Mouse (Mus musculus) urinary bladder, adult 18-20 months (tissue): ENCODE data around the gene Marcksl1.

Experiments used
- DNase-seq, 2 experiments: peaks; one replicate each; pipeline ENCODE4 v3.0.0; 2022; ENCODE audit warnings: low spot score in 2 of 2, mixed read lengths in 2 of 2

Gene Marcksl1

GRCm38 (mm10) chr4:129513086-129513767 is at the start of gene Marcksl1:
Marcksl1 (plus strand) TSS chr4:129513581.
- DNase-seq = peak; percentile 78 to 89

- DNase-seq = no peak
These were observed 49.0 kb upstream of the Marcksl1 start for GRCm38 (mm10) chr4:129464286-129464815.

DNA sequence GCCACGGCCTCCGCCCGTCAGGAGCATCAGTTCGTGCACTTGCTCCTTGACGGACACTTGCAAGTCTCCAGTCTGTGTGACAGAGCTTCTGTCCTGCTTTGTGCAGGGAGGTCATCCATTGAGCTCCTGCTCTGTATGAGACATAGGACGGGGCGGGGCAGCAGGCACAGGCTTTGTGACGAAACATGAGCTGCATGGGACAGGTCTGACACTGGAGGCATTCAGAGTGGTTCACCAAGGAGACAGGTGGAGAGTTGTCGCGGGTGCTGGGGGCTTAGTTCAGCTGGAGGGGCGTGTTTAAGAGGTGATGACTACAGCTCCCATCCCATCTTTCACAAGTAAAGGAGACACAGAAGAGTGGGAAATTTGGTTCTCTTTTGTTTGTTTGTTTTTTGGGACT is 37.3 kb upstream of the Marcksl1 start:
- DNase-seq = no peak

GRCm38 (mm10) chr4:129479863-129480262 is 33.5 kb upstream of the Marcksl1 start:
- DNase-seq = no peak

- DNase-seq = no peak
These were observed 32.3 kb upstream of the Marcksl1 start for GRCm38 (mm10) chr4:129481090-129481489.

GRCm38 (mm10) chr4:129490972-129491880 is 22.2 kb upstream of the Marcksl1 start, which contains the start of the genes Tssk3 and Fam229a:
Tssk3 (minus strand) TSS chr4:129491022.
Fam229a (plus strand) TSS chr4:129491190.
- peak; percentile 41 to 68 for DNase-seq

DNA sequence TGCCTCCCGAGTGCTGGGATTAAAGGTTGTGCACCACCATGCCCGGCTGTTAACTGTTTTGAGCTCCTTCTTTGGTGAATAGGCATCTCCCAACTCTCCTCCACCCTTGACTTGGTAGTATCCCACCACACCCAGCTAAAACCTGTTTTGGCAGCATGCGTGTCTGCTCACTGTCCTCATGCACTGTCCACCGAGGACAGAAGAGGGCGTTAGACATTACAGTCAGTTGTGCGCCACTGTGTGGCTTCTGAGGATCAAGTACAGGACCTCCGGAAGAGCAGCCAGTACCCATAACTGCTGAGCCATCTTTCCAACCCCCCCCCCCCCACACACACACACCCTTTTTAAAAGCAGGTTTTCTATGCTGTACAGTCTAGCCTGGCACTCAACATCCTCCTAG is 18.7 kb upstream of the Marcksl1 start:
- DNase-seq = no peak

DNA sequence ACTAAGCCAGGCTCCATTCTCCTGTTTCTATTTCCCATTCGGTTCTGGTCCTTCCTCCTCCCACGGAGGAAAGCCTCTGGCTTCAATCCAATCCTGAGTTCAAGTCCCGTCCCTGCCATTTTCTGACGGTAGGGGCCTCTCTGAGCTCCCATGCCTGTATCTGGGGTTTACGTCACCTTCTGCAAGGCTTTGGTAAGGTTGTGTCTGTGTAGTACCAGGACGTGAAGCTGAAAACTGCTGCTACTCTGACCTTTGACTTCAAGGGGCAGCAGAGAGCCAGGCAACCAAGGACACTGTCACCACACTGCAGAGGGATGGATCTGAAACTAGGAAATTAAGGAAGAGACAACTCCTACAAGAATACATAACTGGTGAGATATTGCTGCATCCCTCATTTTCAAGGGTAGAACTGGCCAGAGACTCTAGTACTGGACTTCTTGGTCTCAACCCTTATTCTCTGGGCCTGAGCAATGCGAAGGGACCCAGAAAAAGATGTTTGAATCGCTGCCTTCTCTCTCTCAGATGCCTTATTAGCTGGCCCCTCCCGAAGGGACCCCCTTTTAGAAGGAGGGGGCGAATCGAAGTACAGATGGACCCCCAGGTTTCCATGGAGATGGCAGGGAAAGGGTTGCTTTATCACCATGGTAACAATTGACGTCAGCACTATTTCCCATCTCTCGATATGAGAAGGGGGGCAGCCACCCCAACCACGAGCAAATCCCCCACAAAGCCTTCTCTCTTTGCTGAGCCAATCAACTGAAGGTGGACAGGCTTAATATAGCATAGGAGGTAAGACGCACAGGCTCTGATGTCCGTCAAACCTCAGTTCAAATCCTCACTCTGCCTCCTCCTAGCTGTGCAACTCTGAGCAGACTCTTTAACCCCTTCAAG is 17.5 kb upstream of the Marcksl1 start:
- no peak for DNase-seq

DNA sequence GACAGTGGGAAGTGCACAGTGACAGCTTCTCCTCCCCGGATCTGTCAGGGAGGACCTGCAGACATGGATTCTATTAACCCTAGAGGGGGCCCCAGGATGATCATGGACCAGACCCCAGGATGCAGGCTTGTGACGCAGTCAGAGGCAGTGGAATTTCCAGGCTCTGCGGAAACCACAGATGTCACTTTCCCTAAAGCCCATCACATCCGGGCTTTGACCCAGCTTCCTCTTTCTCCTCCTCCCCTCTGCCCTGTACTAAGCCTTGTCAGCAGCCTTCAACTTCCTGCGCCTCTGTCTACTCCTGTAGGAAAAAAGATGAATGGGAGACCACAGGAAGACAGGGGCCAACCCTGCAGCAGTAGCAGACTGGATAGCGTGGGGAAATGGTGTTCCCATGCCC is 16.8 kb upstream of the Marcksl1 start:
- DNase-seq = no peak

GRCm38 (mm10) chr4:129498941-129499340 is 14.4 kb upstream of the Marcksl1 start:
- no peak for DNase-seq

DNA sequence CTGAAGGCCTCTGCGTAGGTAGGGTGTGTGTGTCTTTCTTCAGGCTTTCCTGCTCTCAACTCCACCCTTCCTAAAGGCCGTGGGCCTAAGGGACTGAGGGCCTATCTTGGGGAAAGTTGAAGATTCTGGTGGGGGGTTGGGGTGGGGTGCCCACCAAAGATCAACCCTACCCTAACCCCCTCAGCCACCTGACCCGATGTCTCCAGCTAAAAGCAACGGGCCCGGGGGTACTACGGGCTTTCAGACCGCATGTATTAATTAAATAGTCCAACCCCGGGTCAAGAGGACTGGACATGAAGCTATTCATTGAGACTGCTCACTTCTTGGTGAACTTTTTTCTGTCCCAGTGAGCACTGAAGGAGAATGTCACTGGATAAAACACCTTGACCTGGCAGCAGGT is 13.4 kb upstream of the Marcksl1 start:
- DNase-seq = no peak

DNA sequence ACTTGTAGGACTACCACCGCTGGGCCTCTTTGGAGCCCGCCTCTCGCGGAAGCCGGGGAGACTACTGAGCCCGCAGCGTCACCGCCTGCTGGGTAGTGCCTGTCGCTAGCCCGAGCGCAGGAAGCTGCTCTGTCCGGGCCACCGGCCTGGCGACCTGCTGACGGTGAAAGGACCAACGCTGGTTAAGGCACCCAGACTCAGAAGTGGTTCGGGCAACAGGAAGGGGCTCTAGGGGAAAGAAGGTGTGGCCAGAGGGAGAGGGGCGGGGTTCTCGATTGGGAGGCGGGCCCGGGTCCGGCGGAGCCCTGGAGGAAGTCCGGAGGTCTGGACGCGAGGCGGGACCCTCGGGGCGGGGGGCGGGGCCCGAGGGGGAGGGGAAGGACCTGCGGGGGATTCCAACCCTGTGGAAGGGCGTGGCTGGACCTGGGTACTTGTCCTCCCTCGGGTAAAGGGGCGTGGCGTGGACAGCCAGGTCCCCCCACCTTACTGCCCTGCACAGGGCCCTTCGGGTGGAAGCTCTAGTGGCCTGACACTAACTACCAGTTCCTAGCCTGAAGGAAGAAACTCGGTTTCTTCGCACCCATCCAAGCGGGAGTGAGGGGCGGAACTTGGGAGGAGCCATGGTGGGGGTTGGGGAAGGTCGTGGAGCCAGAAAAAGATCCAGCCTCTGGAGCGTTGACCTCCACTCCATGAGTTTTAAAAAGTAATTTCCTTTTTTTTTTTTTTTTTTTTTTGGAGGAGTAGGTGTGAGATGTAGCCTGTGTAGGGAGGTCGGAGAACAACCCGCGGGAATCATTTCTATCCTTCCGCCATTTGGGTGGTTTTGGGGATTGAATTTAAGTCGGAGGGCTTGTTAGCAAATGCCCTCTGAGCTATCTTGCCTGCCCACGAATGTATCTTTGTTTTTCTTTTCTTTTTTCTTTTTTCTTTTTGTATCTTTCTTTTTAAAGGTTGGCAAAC is 12.5 kb upstream of the Marcksl1 start:
- peak; percentile 88 to 92 for DNase-seq

DNA sequence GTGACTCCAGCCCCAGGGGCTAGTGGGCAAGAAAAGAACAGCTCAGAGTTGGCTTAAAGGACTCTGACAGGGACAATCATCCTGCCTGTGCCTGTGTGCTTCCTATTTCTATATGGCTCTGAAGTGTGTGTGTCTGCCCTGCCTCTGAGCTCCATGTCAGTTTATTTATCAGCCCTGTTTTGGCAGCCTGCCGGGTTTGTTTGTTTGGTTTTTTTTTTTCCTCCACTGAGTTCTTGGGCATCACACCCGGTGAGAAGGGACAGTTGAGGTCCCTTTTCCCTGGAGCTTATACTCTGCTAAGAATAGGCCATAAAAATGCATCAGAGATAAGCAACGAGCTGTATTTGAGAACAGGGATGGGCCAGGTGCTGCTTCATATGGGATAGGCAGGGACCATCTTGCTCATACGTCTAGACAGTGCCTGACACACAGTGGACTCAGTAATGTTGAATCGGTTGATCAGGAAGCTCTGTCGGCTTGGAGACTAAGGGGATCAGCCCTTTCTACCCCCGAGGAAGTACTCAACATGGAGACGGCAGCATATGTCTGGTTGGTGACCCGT is 11.0 kb upstream of the Marcksl1 start:
- DNase-seq = no peak

DNA sequence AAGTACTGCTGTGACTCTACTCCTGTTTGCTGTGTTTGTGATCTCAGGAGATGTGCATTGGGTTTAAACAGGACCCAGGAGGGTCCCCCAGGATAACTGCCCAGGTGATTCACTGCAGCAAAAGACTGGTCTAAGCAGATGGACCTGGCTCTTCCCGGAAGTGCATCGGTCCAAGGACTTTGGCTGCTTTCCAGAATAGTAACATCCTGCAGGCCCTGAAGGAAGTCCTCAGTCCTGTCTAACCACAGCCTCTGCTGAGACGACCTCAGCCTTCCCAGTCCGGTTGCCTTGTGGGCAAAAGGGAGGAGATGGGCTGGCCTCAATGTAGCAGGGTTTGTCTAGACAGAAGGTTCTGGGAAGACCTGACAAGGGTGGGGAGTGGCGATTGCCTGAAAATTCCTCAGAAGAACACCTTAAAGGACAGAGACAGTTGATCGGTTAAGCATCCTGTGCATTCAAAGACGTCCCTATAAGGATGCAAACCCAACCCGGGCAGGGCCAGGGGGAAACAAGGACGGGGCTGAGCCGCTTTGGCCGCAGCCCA is 10.4 kb upstream of the Marcksl1 start:
- DNase-seq = no peak

- DNase-seq = no peak
These were observed 7.9 kb upstream of the Marcksl1 start for GRCm38 (mm10) chr4:129505511-129505910.

DNA sequence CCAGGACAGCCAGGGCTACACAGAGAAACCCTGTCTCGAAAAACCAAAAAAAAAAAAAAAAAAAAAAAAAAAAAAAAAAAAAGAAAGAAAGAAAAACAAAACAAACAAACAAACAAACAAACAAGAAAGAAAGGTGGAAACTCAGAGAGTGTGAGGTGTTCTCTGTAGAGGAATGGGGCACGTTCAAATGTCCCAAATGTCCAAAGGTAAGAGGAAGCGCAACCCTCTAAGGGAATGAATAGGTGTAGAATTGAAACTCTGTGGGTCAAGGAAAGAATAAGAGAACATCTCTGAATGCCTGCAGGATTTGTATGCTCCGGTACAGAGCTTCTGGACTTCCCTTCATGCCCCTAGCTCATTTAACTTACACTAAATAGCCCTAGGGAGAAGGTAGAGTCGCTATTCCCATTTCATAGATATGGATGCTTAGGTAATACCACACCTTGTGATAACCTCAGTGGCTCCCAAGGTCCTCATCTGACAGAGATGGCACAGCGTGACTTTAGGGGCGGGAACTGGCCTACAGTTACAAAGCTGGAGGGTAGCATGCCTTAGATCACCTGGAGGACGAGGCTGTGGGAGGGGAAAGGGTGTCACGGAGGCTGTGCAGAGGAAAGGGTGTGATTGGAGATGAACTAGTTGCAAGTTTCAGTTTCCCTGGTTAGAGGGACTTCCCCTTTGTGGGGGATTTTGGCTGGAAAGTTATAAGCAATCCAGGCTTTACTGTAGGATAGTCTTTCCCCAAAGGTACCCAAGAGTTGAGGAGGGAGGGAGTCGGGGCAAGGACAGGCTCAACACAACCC is 5.7 kb upstream of the Marcksl1 start:
- DNase-seq = no peak

- DNase-seq = no peak
These were observed 5.2 kb upstream of the Marcksl1 start for GRCm38 (mm10) chr4:129508237-129508515.

DNA sequence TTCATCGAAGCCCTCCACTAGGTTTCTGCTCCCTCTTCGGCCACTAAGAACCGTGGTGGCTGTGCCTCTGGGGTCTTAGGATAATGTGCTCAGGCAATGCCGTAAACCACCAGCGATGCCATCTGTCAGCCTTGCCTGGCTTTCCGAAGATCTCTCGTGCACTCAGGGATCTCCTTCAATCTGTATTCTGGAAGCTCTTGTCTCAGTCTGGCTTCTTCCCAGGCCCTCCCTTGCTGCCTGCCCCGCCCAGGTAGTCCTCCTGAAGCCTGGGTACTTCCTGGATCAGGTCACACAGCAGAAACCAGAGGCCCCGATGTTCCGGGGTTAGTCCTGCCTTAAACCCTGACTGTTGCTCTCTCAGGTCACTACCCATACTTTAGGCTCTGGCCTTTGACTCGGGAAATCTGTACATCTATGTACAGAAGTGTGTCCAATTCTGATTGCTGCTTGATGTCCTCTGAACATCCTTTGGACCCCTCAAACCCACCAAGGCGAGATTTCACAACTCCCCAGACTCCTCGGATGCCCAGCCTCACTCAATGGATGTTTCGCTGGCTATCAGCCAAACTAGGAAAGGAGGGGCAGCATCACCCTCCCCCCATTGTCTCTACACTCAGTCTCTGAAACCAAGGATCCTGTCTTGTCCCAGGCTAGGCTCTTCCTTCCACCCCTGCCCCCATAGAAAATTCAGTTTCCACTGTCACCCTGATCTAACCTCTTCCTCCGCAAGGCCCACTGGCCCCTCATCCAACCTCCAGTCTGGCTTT is 4.4 kb upstream of the Marcksl1 start:
- DNase-seq = no peak
